Mouse (Mus musculus): ENCODE results near the gene B9d1. TPM values are rescaled to one million over a fixed set of nuclear protein-coding genes. Genes with fewer than 3 reads are reported as not detected.

Gene B9d1
- polyA plus RNA-seq, 1 experiment from 2014 or later = 33.8 TPM

- 96% methylated on average over 1 of the region's 1 CpGs for WGBS
- Histone ChIP-seq H3K4me3 (no peak overlapping the region), H3K9me3 (replicated peaks) (no peaks in the 10 kb centered on the region), H3K36me3 (peaks cover 16% of the 10 kb centered on the region; the same call in 1 of the 2 replicates), H3K4me2 (replicated peaks) (no peak overlapping the region), H3K4me1 (peaks cover 11% of the 10 kb centered on the region), H3K9ac (no peak overlapping the region), H3K27ac (no peak overlapping the region), H3K27me3 (no peaks in the 10 kb centered on the region)
- no peak for ATAC-seq (ENCODE audit: low FRiP score)
Observed at GRCm38 (mm10) chr11:61526872-61527271, 21.9 kb downstream of the B9d1 start.

- Histone ChIP-seq H3K9me3 (replicated peaks) (no peaks in the 10 kb centered on the region), H3K4me1 (peaks cover 11% of the 10 kb centered on the region), H3K27ac (no peak overlapping the region), H3K4me3 (no peak overlapping the region), H3K27me3 (no peaks in the 10 kb centered on the region), H3K4me2 (replicated peaks) (no peak overlapping the region), H3K36me3 (0 out of 2 replicates have a peak, but pooled peaks cover 15% of the 10 kb centered on the region), H3K9ac (no peak overlapping the region)
- ATAC-seq (ENCODE audit: low FRiP score) = no peak
- 29% methylated on average over 4 of the region's 4 CpGs for WGBS
Observed at GRCm38 (mm10) chr11:61529268-61529713, 24.3 kb downstream of the B9d1 start.

GRCm38 (mm10) chr11:61532820-61533219 is 27.9 kb downstream of the B9d1 start:
- WGBS = 87% methylated on average over 2 of the region's 2 CpGs
- Histone ChIP-seq H3K4me3 (no peak overlapping the region), H3K36me3 (peaks cover 21% of the 10 kb centered on the region; the same call in 1 of the 2 replicates), H3K4me1 (peaks cover 11% of the 10 kb centered on the region), H3K9ac (no peak overlapping the region), H3K27me3 (no peaks in the 10 kb centered on the region), H3K9me3 (replicated peaks) (no peaks in the 10 kb centered on the region), H3K27ac (no peak overlapping the region), H3K4me2 (replicated peaks) (no peak overlapping the region)
- no peak for ATAC-seq (ENCODE audit: low FRiP score)

GRCm38 (mm10) chr11:61533571-61533970 is 28.6 kb downstream of the B9d1 start:
- H3K4me2 ChIP-seq (replicated peaks) = no peak overlapping the region
- peaks cover 19% of the 10 kb centered on the region; the same call in 1 of the 2 replicates for H3K36me3 ChIP-seq
- no peak for ATAC-seq (ENCODE audit: low FRiP score)
- H3K4me3 ChIP-seq = no peak overlapping the region
- H3K27me3 ChIP-seq = no peaks in the 10 kb centered on the region
- peaks cover 11% of the 10 kb centered on the region for H3K4me1 ChIP-seq
- H3K9ac ChIP-seq = no peak overlapping the region
- WGBS = 57% methylated on average over 5 of the region's 5 CpGs
- no peak overlapping the region for H3K27ac ChIP-seq
- H3K9me3 ChIP-seq (replicated peaks) = no peaks in the 10 kb centered on the region

GRCm38 (mm10) chr11:61535530-61535929 is 30.6 kb downstream of the B9d1 start:
- WGBS = 51% methylated on average over 1 of the region's 1 CpGs
- Histone ChIP-seq H3K4me1 (no peaks in the 10 kb centered on the region), H3K27me3 (no peaks in the 10 kb centered on the region), H3K4me2 (replicated peaks) (no peak overlapping the region), H3K9ac (no peak overlapping the region), H3K4me3 (no peak overlapping the region), H3K9me3 (replicated peaks) (no peaks in the 10 kb centered on the region), H3K36me3 (peaks cover 15% of the 10 kb centered on the region; the same call in 1 of the 2 replicates), H3K27ac (no peak overlapping the region)
- ATAC-seq (ENCODE audit: low FRiP score) = no peak

- WGBS = 69% methylated on average over 3 of the region's 3 CpGs
- no peak overlapping the region for H3K9ac ChIP-seq
- H3K36me3 ChIP-seq = peaks cover 13% of the 10 kb centered on the region; the same call in 1 of the 2 replicates
- H3K27me3 ChIP-seq = no peaks in the 10 kb centered on the region
- H3K4me2 ChIP-seq (replicated peaks) = no peak overlapping the region
- ATAC-seq (ENCODE audit: low FRiP score) = no peak
- no peaks in the 10 kb centered on the region for H3K4me1 ChIP-seq
- H3K4me3 ChIP-seq = no peak overlapping the region
- no peak overlapping the region for H3K27ac ChIP-seq
- H3K9me3 ChIP-seq (replicated peaks) = no peaks in the 10 kb centered on the region
Observed at GRCm38 (mm10) chr11:61536952-61537351, 32.0 kb downstream of the B9d1 start.

- Histone ChIP-seq H3K4me3 (no peak overlapping the region), H3K9ac (no peak overlapping the region), H3K4me2 (replicated peaks) (no peak overlapping the region), H3K27me3 (no peaks in the 10 kb centered on the region), H3K9me3 (replicated peaks) (no peaks in the 10 kb centered on the region), H3K27ac (no peak overlapping the region), H3K36me3 (peaks cover 10% of the 10 kb centered on the region; the same call in 1 of the 2 replicates), H3K4me1 (no peaks in the 10 kb centered on the region)
- no peak for ATAC-seq (ENCODE audit: low FRiP score)
- 88% methylated on average over 3 of the region's 3 CpGs for WGBS
Observed at GRCm38 (mm10) chr11:61537362-61537761, 32.4 kb downstream of the B9d1 start.

GRCm38 (mm10) chr11:61540642-61541041 is 35.7 kb downstream of the B9d1 start:
- Histone ChIP-seq H3K4me3 (no peak overlapping the region), H3K9me3 (replicated peaks) (no peaks in the 10 kb centered on the region), H3K27me3 (no peaks in the 10 kb centered on the region), H3K9ac (no peak overlapping the region), H3K36me3 (peaks cover 9% of the 10 kb centered on the region), H3K4me1 (no peaks in the 10 kb centered on the region), H3K27ac (no peak overlapping the region), H3K4me2 (replicated peaks) (no peak overlapping the region)
- ATAC-seq (ENCODE audit: low FRiP score) = no peak
- WGBS = 82% methylated on average over 7 of the region's 7 CpGs

- Histone ChIP-seq H3K27me3 (no peaks in the 10 kb centered on the region), H3K4me1 (no peaks in the 10 kb centered on the region), H3K9me3 (replicated peaks) (no peaks in the 10 kb centered on the region), H3K4me2 (replicated peaks) (no peak overlapping the region), H3K36me3 (peaks cover 13% of the 10 kb centered on the region), H3K27ac (no peak overlapping the region), H3K9ac (no peak overlapping the region), H3K4me3 (no peak overlapping the region)
- no peak for ATAC-seq (ENCODE audit: low FRiP score)
- 91% methylated on average over 2 of the region's 2 CpGs for WGBS
Observed at GRCm38 (mm10) chr11:61541106-61541505, 36.2 kb downstream of the B9d1 start.

GRCm38 (mm10) chr11:61545586-61545985 is 40.6 kb downstream of the B9d1 start:
- Histone ChIP-seq H3K9ac (no peak overlapping the region), H3K4me3 (no peak overlapping the region), H3K4me2 (replicated peaks) (no peak overlapping the region), H3K27ac (no peak overlapping the region), H3K9me3 (replicated peaks) (no peaks in the 10 kb centered on the region), H3K27me3 (no peaks in the 10 kb centered on the region), H3K4me1 (no peaks in the 10 kb centered on the region), H3K36me3 (peaks cover 15% of the 10 kb centered on the region)
- ATAC-seq (ENCODE audit: low FRiP score) = no peak
- 94% methylated on average over 2 of the region's 2 CpGs for WGBS

GRCm38 (mm10) chr11:61546452-61546851 is 41.5 kb downstream of the B9d1 start:
- 90% methylated on average over 10 of the region's 10 CpGs for WGBS
- Histone ChIP-seq H3K27ac (no peak overlapping the region), H3K4me2 (replicated peaks) (no peak overlapping the region), H3K27me3 (no peaks in the 10 kb centered on the region), H3K4me3 (no peak overlapping the region), H3K36me3 (peaks cover 15% of the 10 kb centered on the region), H3K9ac (no peak overlapping the region), H3K4me1 (no peaks in the 10 kb centered on the region), H3K9me3 (replicated peaks) (no peaks in the 10 kb centered on the region)
- ATAC-seq (ENCODE audit: low FRiP score) = no peak

GRCm38 (mm10) chr11:61547710-61548109 is 42.8 kb downstream of the B9d1 start:
- Histone ChIP-seq H3K9ac (no peak overlapping the region), H3K4me2 (replicated peaks) (no peak overlapping the region), H3K4me1 (no peaks in the 10 kb centered on the region), H3K4me3 (no peak overlapping the region), H3K36me3 (peaks cover 15% of the 10 kb centered on the region), H3K27me3 (no peaks in the 10 kb centered on the region), H3K9me3 (replicated peaks) (no peaks in the 10 kb centered on the region), H3K27ac (no peak overlapping the region)
- ATAC-seq (ENCODE audit: low FRiP score) = no peak
- WGBS = 93% methylated on average over 4 of the region's 4 CpGs

GRCm38 (mm10) chr11:61550631-61551030 is 45.7 kb downstream of the B9d1 start:
- no peak overlapping the region for H3K27ac ChIP-seq
- H3K4me1 ChIP-seq = no peaks in the 10 kb centered on the region
- no peak for ATAC-seq (ENCODE audit: low FRiP score)
- no peak overlapping the region for H3K4me3 ChIP-seq
- no peaks in the 10 kb centered on the region for H3K27me3 ChIP-seq
- no peaks in the 10 kb centered on the region for H3K9me3 ChIP-seq (replicated peaks)
- H3K9ac ChIP-seq = no peak overlapping the region
- no peak overlapping the region for H3K4me2 ChIP-seq (replicated peaks)
- peaks cover 9% of the 10 kb centered on the region; the same call in 1 of the 2 replicates for H3K36me3 ChIP-seq

All from hindbrain, embryonic 12.5 days (tissue).